Mouse (Mus musculus) embryonic facial prominence, embryonic 11.5 days (tissue): ENCODE measurements around the gene H2afy. TPM values are rescaled to one million over a fixed set of nuclear protein-coding genes. Genes with fewer than 3 reads are reported as not detected.

Source experiments
- ATAC-seq: fragments of 200-750 bp; cut with Nextera tagmentation; replicated peaks from 2 replicates; pipeline ENCODE4 v1.8.0; 2017; ENCODE audit warnings: low read depth; ENCODE audit not compliant: insufficient number of reproducible peaks, low FRiP score, low TSS enrichment
- DNase-seq: peaks from one replicate; pipeline ENCODE4 v3.0.0-alpha.2; 2015; ENCODE audit warnings: low spot score
- H3K27ac ChIP-seq: fragments of 300-500 bp; sonication (generic); replicated peaks from 2 replicates; pipeline ENCODE4 v1.5.1; 2014; ENCODE audit warnings: mild to moderate bottlenecking, low read depth, low read length, control low read depth
- H3K27me3 ChIP-seq: fragments of 300-500 bp; sonication (generic); 2 replicates; pipeline ENCODE4 v1.6.1; 2014; ENCODE audit warnings: mild to moderate bottlenecking, low read length, moderate library complexity, mixed read lengths; ENCODE audit not compliant: control insufficient read depth, insufficient read depth
- H3K36me3 ChIP-seq: fragments of 300-500 bp; sonication (generic); replicated peaks from 2 replicates; pipeline ENCODE4 v1.6.1; 2014; ENCODE audit warnings: low read depth, mild to moderate bottlenecking, low read length, moderate library complexity, mixed read lengths; ENCODE audit not compliant: control insufficient read depth, insufficient read depth
- H3K4me1 ChIP-seq: fragments of 300-500 bp; sonication (generic); 2 replicates; pipeline ENCODE4 v1.6.1; 2014; ENCODE audit warnings: low read length, mixed read lengths; ENCODE audit not compliant: control insufficient read depth, insufficient read depth
- H3K4me2 ChIP-seq: fragments of 300-500 bp; sonication (generic); 2 replicates; pipeline ENCODE4 v1.6.1; 2014; ENCODE audit warnings: low read depth, mild to moderate bottlenecking, control low read depth, low read length, moderate library complexity
- H3K4me3 ChIP-seq: fragments of 300-500 bp; sonication (generic); 2 replicates; pipeline ENCODE4 v1.5.1; 2014; ENCODE audit warnings: low read depth, low read length, control low read depth
- H3K9ac ChIP-seq: fragments of 300-500 bp; sonication (generic); replicated peaks from 2 replicates; pipeline ENCODE4 v1.6.1; 2014; ENCODE audit warnings: mild to moderate bottlenecking, control low read depth, low read length
- H3K9me3 ChIP-seq: fragments of 300-500 bp; sonication (generic); replicated peaks from 2 replicates; pipeline ENCODE4 v1.6.1; 2016; ENCODE audit warnings: mild to moderate bottlenecking, low read length, inconsistent platforms, mixed read lengths; ENCODE audit not compliant: control insufficient read depth
- WGBS: fragments of 180-500 bp; shearing (Covaris S2); extraction: QIAGEN DNeasy Blood & Tissue Kit; methylation state at CpG from one replicate; pipeline ENCODE4 v1.1.7; 2014; 5-methylcytosine and 5-hydroxymethylcytosine counted together
- polyA plus RNA-seq: library from polyadenylated mRNA; unstranded; fragments of >200 nt; fragmentation: Nextera tagmentation; extraction: Ambion mirVana; gene quantifications from 2 replicates; pipeline ENCODE4 v1.2.1, GENCODE M21; 2014

The H2afy gene
- polyA plus RNA-seq, 1 experiment from 2014 or later = 651 TPM

- Histone ChIP-seq H3K9me3 (no peaks in the 10 kb centered on the region), H3K9ac (peak overlapping the region; percentile 28; the same call in 1 of the 2 replicates), H3K4me3 (no peak overlapping the region), H3K4me2 (peak overlapping the region; percentile 7; the same call in 1 of the 2 replicates), H3K27ac (peak overlapping the region; percentile 84), H3K4me1 (peaks cover 27% of the 10 kb centered on the region), H3K36me3 (peaks cover 2% of the 10 kb centered on the region), H3K27me3 (no peaks in the 10 kb centered on the region)
- WGBS = 67% methylated on average over 19 of the region's 19 CpGs
- ATAC-seq (no peak), DNase-seq (no peak)
These were observed 22.5 kb downstream of the H2afy start for GRCm38 (mm10) chr13:56113431-56114248.

DNA sequence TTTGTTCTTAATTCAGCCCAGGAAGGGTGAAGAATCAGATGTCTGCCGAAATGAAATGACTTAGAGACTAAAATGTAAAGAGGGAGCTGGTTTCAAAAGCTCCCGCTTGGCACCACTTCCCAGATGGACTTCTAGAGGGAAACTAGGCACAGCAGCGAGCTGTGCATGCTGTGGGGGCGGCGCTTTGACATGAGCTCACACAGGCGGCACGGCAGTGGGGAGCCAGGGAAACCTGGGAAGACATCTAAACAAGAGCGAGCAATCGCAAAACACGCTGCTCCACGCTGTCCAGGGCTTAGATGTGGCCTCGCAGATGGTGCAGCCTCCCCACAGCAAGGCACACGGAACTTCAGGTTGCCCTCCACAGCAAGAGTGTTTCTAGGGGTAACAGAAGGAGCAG is 23.2 kb downstream of the H2afy start:
- Histone ChIP-seq H3K9ac (peak overlapping the region; percentile 28; the same call in 1 of the 2 replicates), H3K4me3 (no peak overlapping the region)

GRCm38 (mm10) chr13:56112496-56112895 is 23.7 kb downstream of the H2afy start:
- Histone ChIP-seq H3K9ac (no peak overlapping the region; the same call in 1 of the 2 replicates), H3K4me3 (no peak overlapping the region), H3K4me1 (peaks cover 27% of the 10 kb centered on the region), H3K36me3 (no peaks in the 10 kb centered on the region; the same call in 1 of the 2 replicates), H3K9me3 (no peaks in the 10 kb centered on the region), H3K4me2 (no peak overlapping the region; the same call in 1 of the 2 replicates), H3K27me3 (no peaks in the 10 kb centered on the region), H3K27ac (peak overlapping the region; percentile 84)
- ATAC-seq = peak; percentile 53; the same call in 1 of the 2 replicates
- 14% methylated on average over 4 of the region's 4 CpGs for WGBS
- DNase-seq = peak; percentile 78

More for the DNA sequence above, 23.2 kb downstream of the H2afy start:
- 37% methylated on average over 13 of the region's 13 CpGs for WGBS
- Histone ChIP-seq H3K9me3 (no peaks in the 10 kb centered on the region), H3K27ac (peak overlapping the region; percentile 84), H3K4me2 (no peak overlapping the region; the same call in 1 of the 2 replicates), H3K27me3 (no peaks in the 10 kb centered on the region), H3K4me1 (peaks cover 27% of the 10 kb centered on the region), H3K36me3 (no peaks in the 10 kb centered on the region; the same call in 1 of the 2 replicates)
- ATAC-seq = no peak
- DNase-seq = peak; percentile 49

- no peak overlapping the region for H3K4me3 ChIP-seq
- 66% methylated on average over 6 of the region's 6 CpGs for WGBS
- H3K27me3 ChIP-seq = no peaks in the 10 kb centered on the region
- DNase-seq (no peak), ATAC-seq (no peak)
- no peaks in the 10 kb centered on the region for H3K9me3 ChIP-seq
- no peaks in the 10 kb centered on the region; the same call in 1 of the 2 replicates for H3K36me3 ChIP-seq
- no peak overlapping the region for H3K9ac ChIP-seq
- peaks cover 27% of the 10 kb centered on the region for H3K4me1 ChIP-seq
- peak overlapping the region; percentile 78 for H3K27ac ChIP-seq
- H3K4me2 ChIP-seq = no peak overlapping the region
These were observed 24.6 kb downstream of the H2afy start for GRCm38 (mm10) chr13:56111601-56112000.

GRCm38 (mm10) chr13:56110694-56111531 is 25.2 kb downstream of the H2afy start:
- H3K27me3 ChIP-seq = no peaks in the 10 kb centered on the region
- H3K9me3 ChIP-seq = no peaks in the 10 kb centered on the region
- H3K4me3 ChIP-seq = no peak overlapping the region
- peak; percentile 65 for DNase-seq
- H3K27ac ChIP-seq = peak overlapping the region; percentile 78; the same call in 1 of the 2 replicates
- H3K9ac ChIP-seq = no peak overlapping the region
- no peak for ATAC-seq
- WGBS = 59% methylated on average over 19 of the region's 19 CpGs
- no peaks in the 10 kb centered on the region; the same call in 1 of the 2 replicates for H3K36me3 ChIP-seq
- H3K4me1 ChIP-seq = peaks cover 27% of the 10 kb centered on the region
- no peak overlapping the region; the same call in 1 of the 2 replicates for H3K4me2 ChIP-seq

GRCm38 (mm10) chr13:56109703-56110102 is 26.5 kb downstream of the H2afy start:
- peaks cover 2% of the 10 kb centered on the region; the same call in 1 of the 2 replicates for H3K36me3 ChIP-seq
- no peak overlapping the region for H3K9ac ChIP-seq
- DNase-seq (no peak), ATAC-seq (no peak)
- no peak overlapping the region for H3K27ac ChIP-seq
- no peak overlapping the region for H3K4me3 ChIP-seq
- peaks cover 22% of the 10 kb centered on the region for H3K4me1 ChIP-seq
- no peak overlapping the region for H3K4me2 ChIP-seq
- no peaks in the 10 kb centered on the region for H3K9me3 ChIP-seq
- WGBS = 90% methylated on average over 4 of the region's 4 CpGs
- H3K27me3 ChIP-seq = no peaks in the 10 kb centered on the region

GRCm38 (mm10) chr13:56108849-56109519 is 27.2 kb downstream of the H2afy start:
- Histone ChIP-seq H3K27me3 (no peaks in the 10 kb centered on the region), H3K4me1 (peaks cover 22% of the 10 kb centered on the region), H3K36me3 (peaks cover 3% of the 10 kb centered on the region), H3K4me3 (no peak overlapping the region), H3K4me2 (no peak overlapping the region), H3K9me3 (no peaks in the 10 kb centered on the region), H3K27ac (no peak overlapping the region), H3K9ac (no peak overlapping the region)
- ATAC-seq = no peak
- DNase-seq = no peak
- WGBS = 77% methylated on average over 17 of the region's 17 CpGs
